Mouse (Mus musculus): ENCODE measurements around the gene Emc8. TPM values are rescaled to one million over a fixed set of nuclear protein-coding genes. Genes with fewer than 3 reads are reported as not detected.

Gene Emc8
- total and polyA plus RNA-seq, 2 experiments from 2014 or later, result 43.7 to 104 TPM

DNA sequence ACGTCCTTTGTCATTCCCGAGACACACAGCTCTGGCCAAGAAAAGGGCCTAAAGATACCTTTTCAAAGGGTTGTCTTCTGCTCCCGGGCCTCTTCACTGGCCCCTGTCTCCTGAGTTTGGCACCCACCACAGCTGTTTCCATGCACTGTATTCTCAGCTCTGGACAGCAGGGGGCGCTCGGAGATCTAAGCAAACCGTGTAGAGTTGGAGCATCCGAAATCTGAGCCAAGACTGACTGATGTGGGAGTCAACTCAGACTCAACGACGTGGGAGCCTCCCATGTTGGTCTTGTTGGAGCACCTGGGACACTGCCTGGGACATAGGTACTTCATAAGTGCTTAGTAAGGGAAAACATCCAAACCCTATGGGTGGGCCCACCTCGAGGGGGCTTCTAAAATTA, 10.1 kb upstream of the Emc8 start:
- Histone ChIP-seq H3K36me3 (ENCODE audit: insufficient read depth) (peaks cover 17% of the 10 kb centered on the region), H3K4me1 (ENCODE audit: insufficient read depth) (no peaks in the 10 kb centered on the region), H3K4me2 (ENCODE audit: low read depth) (no peak overlapping the region), H3K27me3 (ENCODE audit: insufficient read depth, low read length) (no peaks in the 10 kb centered on the region), H3K9ac (no peak overlapping the region), H3K4me3 (ENCODE audit: low read depth, low read length) (no peak overlapping the region), H3K9me3 (ENCODE audit: low read length) (no peaks in the 10 kb centered on the region), H3K27ac (ENCODE audit: low read depth, low read length) (no peak overlapping the region)
- 13% methylated on average over 10 of the region's 10 CpGs for WGBS
- peak; percentile 96 for TF ChIP-seq CTCF (IDR thresholded peaks at IDR 0.05; ENCODE audit: low read depth)
- DNase-seq, result peak; percentile 91
- ATAC-seq, result peak; percentile 53

- Histone ChIP-seq H3K9me3 (ENCODE audit: low read length) (no peaks in the 10 kb centered on the region), H3K27ac (ENCODE audit: low read depth, low read length) (no peak overlapping the region), H3K9ac (no peak overlapping the region), H3K36me3 (ENCODE audit: insufficient read depth) (peaks cover 36% of the 10 kb centered on the region), H3K4me3 (ENCODE audit: low read depth, low read length) (no peak overlapping the region), H3K27me3 (ENCODE audit: insufficient read depth, low read length) (no peaks in the 10 kb centered on the region), H3K4me2 (ENCODE audit: low read depth) (no peak overlapping the region), H3K4me1 (ENCODE audit: insufficient read depth) (no peaks in the 10 kb centered on the region)
- DNase-seq (no peak), ATAC-seq (no peak)
- peak; percentile 31; the same call in 1 of the 2 replicates for TF ChIP-seq CTCF (IDR thresholded peaks at IDR 0.05; ENCODE audit: low read depth)
- WGBS, result 77% methylated on average over 8 of the region's 8 CpGs
Observed at GRCm38 (mm10) chr8:120675718-120676117, 7.3 kb upstream of the Emc8 start.

- ATAC-seq (peak; percentile 24; the same call in 1 of the 2 replicates), DNase-seq (no peak)
- Histone ChIP-seq H3K4me3 (ENCODE audit: low read depth, low read length) (no peak overlapping the region), H3K9me3 (ENCODE audit: low read length) (no peaks in the 10 kb centered on the region), H3K36me3 (ENCODE audit: insufficient read depth) (peaks cover 46% of the 10 kb centered on the region), H3K9ac (no peak overlapping the region), H3K27ac (ENCODE audit: low read depth, low read length) (no peak overlapping the region), H3K4me2 (ENCODE audit: low read depth) (no peak overlapping the region), H3K4me1 (ENCODE audit: insufficient read depth) (no peaks in the 10 kb centered on the region), H3K27me3 (ENCODE audit: insufficient read depth, low read length) (no peaks in the 10 kb centered on the region)
- WGBS, result 93% methylated on average over 7 of the region's 7 CpGs
- TF ChIP-seq CTCF (IDR thresholded peaks at IDR 0.05; ENCODE audit: low read depth), result no peak
Observed at GRCm38 (mm10) chr8:120673298-120673697, 4.9 kb upstream of the Emc8 start.

- DNase-seq, result no peak
- no peak overlapping the region for H3K4me2 ChIP-seq (ENCODE audit: low read depth)
- no peak for TF ChIP-seq CTCF (IDR thresholded peaks at IDR 0.05; ENCODE audit: low read depth)
- no peak overlapping the region for H3K27ac ChIP-seq (ENCODE audit: low read depth, low read length)
- H3K9me3 ChIP-seq (ENCODE audit: low read length), result no peaks in the 10 kb centered on the region
- no peak overlapping the region for H3K4me3 ChIP-seq (ENCODE audit: low read depth, low read length)
- ATAC-seq, result no peak
- H3K36me3 ChIP-seq (ENCODE audit: insufficient read depth), result peaks cover 45% of the 10 kb centered on the region
- H3K27me3 ChIP-seq (ENCODE audit: insufficient read depth, low read length), result no peaks in the 10 kb centered on the region
- H3K4me1 ChIP-seq (ENCODE audit: insufficient read depth), result no peaks in the 10 kb centered on the region
- no peak overlapping the region for H3K9ac ChIP-seq
- 92% methylated on average over 16 of the region's 16 CpGs for WGBS
Observed at GRCm38 (mm10) chr8:120672626-120673229, 4.4 kb upstream of the Emc8 start.

- peaks cover 42% of the 10 kb centered on the region for H3K36me3 ChIP-seq (ENCODE audit: insufficient read depth)
- 41% methylated on average over 6 of the region's 6 CpGs for WGBS
- H3K27me3 ChIP-seq (ENCODE audit: insufficient read depth, low read length), result no peaks in the 10 kb centered on the region
- H3K9me3 ChIP-seq (ENCODE audit: low read length), result no peaks in the 10 kb centered on the region
- no peak for ATAC-seq
- H3K27ac ChIP-seq (ENCODE audit: low read depth, low read length), result no peak overlapping the region
- H3K4me3 ChIP-seq (ENCODE audit: low read depth, low read length), result no peak overlapping the region
- TF ChIP-seq CTCF (IDR thresholded peaks at IDR 0.05; ENCODE audit: low read depth), result no peak
- H3K4me1 ChIP-seq (ENCODE audit: insufficient read depth), result peaks cover 3% of the 10 kb centered on the region
- no peak for DNase-seq
- no peak overlapping the region for H3K4me2 ChIP-seq (ENCODE audit: low read depth)
- no peak overlapping the region for H3K9ac ChIP-seq
Observed at GRCm38 (mm10) chr8:120671775-120672174, 3.4 kb upstream of the Emc8 start.

DNA sequence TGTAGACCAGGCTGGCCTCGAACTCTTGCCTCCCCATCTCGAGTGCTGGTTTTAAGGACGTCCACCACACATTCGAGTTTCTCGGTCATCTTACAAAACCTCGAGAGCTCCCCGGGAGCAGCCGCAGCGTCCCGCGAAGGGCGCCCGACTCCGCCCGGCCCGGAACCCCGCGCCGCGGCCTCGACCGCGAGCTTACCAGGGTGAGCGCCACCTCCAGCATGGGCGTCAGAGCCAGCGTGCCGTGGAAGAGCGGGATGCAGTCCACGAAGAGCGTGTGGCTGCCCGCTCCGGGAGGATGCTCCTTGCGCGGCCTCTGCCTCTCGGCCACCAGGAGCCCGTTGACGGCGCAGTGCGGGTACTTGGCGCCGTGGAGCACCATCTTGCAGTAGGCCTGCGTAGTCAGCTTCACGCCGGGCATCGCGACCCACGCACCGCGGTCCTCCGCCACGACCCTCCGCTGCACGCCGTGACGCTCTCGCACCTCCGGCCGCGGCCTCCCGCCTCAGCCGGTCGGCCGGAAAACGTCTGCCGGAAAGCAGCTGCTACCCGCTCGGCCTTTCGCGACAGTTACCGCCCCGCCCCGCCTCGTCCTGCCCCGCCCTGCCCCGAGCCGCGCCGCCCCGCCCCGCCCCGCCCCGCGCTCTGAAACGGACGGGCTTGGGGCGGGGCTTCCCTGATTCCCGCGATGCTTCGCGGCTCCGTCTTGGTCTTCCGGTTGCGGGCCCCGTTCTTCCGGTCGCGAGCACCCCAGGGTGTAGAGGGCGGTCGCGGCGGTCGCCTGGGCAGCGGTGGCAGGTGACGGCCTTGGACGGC, 606 bp downstream of the Emc8 start, which contains the start of the genes Gm27021 and Cox4i1:
Gene Gm27021 (minus strand): TSS at position 519 of the 813 bp plus-strand sequence.
Gene Cox4i1 (plus strand): TSS at position 662 of the 813 bp plus-strand sequence.
- peak; percentile 42 for TF ChIP-seq CTCF (IDR thresholded peaks at IDR 0.05; ENCODE audit: low read depth)
- Histone ChIP-seq H3K4me1 (ENCODE audit: insufficient read depth) (peaks cover 14% of the 10 kb centered on the region), H3K4me3 (ENCODE audit: low read depth, low read length) (peak within 1 kb of the TSS; percentile 91), H3K36me3 (ENCODE audit: insufficient read depth) (peaks cover 23% of the 10 kb centered on the region), H3K9me3 (ENCODE audit: low read length) (no peaks in the 10 kb centered on the region), H3K27ac (ENCODE audit: low read depth, low read length) (peak within 1 kb of the TSS; percentile 87), H3K27me3 (ENCODE audit: insufficient read depth, low read length) (no peaks in the 10 kb centered on the region), H3K4me2 (ENCODE audit: low read depth) (peak within 1 kb of the TSS; percentile 70), H3K9ac (peak within 1 kb of the TSS; percentile 95)
- ATAC-seq (peak; percentile 96), DNase-seq (peak; percentile 95)
- 2% methylated on average over 100 of the region's 105 CpGs for WGBS
